In genomic region chr4:114409511-114409910, GRCm38 (mm10) we compare ENCODE assay signal across 11 mouse cellular contexts. TPM values are rescaled to one million over a fixed set of nuclear protein-coding genes. Genes with fewer than 3 reads are reported as not detected.
DNase-seq lines count a peak whose midpoint lies in the region; ATAC-seq and TF ChIP-seq lines count a peak whose summit lies in the region.
"Had no signal": no experiment of that assay in that cellular context is flagged by ENCODE, and none has a peak within 500 bp of the region (broad histone marks: within the 10 kb centered on the region; RNA-seq: fewer than 3 reads in every experiment).

No protein-coding gene starts in this region.

- no peak for ATAC-seq in forebrain, embryonic 12.5 days (ENCODE audit: low FRiP score)
- ATAC-seq in forebrain, embryonic 11.5 days (replicated peaks; ENCODE audit: low FRiP score), result no peak
- no peak for ATAC-seq in intestine, embryonic 14.5 days (replicated peaks; ENCODE audit: low FRiP score, low TSS enrichment, low read depth)
- ATAC-seq in intestine, embryonic 16.5 days, result no peak
- peak; percentile 73 for ATAC-seq in kidney, embryonic 15.5 days (replicated peaks; ENCODE audit: low FRiP score)
- ATAC-seq: forebrain, embryonic 15.5 days had no signal

- no peak overlapping the region for H3K27ac ChIP-seq in forebrain, embryonic 12.5 days
- H3K27ac ChIP-seq in forebrain, embryonic 11.5 days (ENCODE audit: low read depth, low read length), result no peak overlapping the region
- no peak overlapping the region for H3K27ac ChIP-seq in intestine, embryonic 14.5 days (ENCODE audit: low read depth)
- H3K27ac ChIP-seq in intestine, embryonic 16.5 days (ENCODE audit: low read length), result no peak overlapping the region
- peak overlapping the region; percentile 76 for H3K27ac ChIP-seq in kidney, embryonic 15.5 days
- H3K27ac ChIP-seq: forebrain, embryonic 15.5 days had no signal

- H3K27me3 ChIP-seq in forebrain, embryonic 12.5 days, result peaks cover 36% of the 10 kb centered on the region
- peaks cover 5% of the 10 kb centered on the region for H3K27me3 ChIP-seq in forebrain, embryonic 11.5 days (ENCODE audit: control insufficient read depth, insufficient read depth, low read length)
- H3K27me3 ChIP-seq in intestine, embryonic 14.5 days (replicated peaks; ENCODE audit: control insufficient read depth, insufficient read depth, low read length), result peaks cover 22% of the 10 kb centered on the region
- peaks cover 7% of the 10 kb centered on the region; the same call in 1 of the 2 replicates for H3K27me3 ChIP-seq in intestine, embryonic 16.5 days (replicated peaks; ENCODE audit: control insufficient read depth, insufficient read depth, low read length)
- peaks cover 65% of the 10 kb centered on the region for H3K27me3 ChIP-seq in E14TG2a.4 (ENCODE audit: insufficient read depth, low read length)
- H3K27me3 ChIP-seq in kidney, embryonic 15.5 days, result peaks cover 34% of the 10 kb centered on the region

- no peaks in the 10 kb centered on the region for H3K9me3 ChIP-seq in forebrain, embryonic 12.5 days
- no peaks in the 10 kb centered on the region for H3K9me3 ChIP-seq in forebrain, embryonic 11.5 days (ENCODE audit: control insufficient read depth, low read length)
- no peaks in the 10 kb centered on the region for H3K9me3 ChIP-seq in intestine, embryonic 14.5 days (ENCODE audit: control insufficient read depth, low read length)
- H3K9me3 ChIP-seq in intestine, embryonic 16.5 days (ENCODE audit: control insufficient read depth, low read length), result no peaks in the 10 kb centered on the region
- H3K9me3 ChIP-seq in E14TG2a.4 (ENCODE audit: low read length), result no peaks in the 10 kb centered on the region
- H3K9me3 ChIP-seq in kidney, embryonic 15.5 days (replicated peaks), result no peaks in the 10 kb centered on the region
- H3K9me3 ChIP-seq: forebrain, embryonic 15.5 days had no signal

- H3K4me2 ChIP-seq in forebrain, embryonic 12.5 days, result 0 out of 2 replicates have a peak overlapping the region, but pooled peaks have one; percentile 8
- no peak overlapping the region for H3K4me2 ChIP-seq in forebrain, embryonic 11.5 days (ENCODE audit: low read depth, low read length, severe bottlenecking)
- H3K4me2 ChIP-seq in intestine, embryonic 14.5 days (ENCODE audit: low read length), result no peak overlapping the region
- no peak overlapping the region for H3K4me2 ChIP-seq in intestine, embryonic 16.5 days (ENCODE audit: low read depth, low read length)
- H3K4me2 ChIP-seq in kidney, embryonic 15.5 days, result peak overlapping the region; percentile 97
- H3K4me2 ChIP-seq: forebrain, embryonic 15.5 days had no signal

- no peaks in the 10 kb centered on the region for H3K36me3 ChIP-seq in forebrain, embryonic 12.5 days (replicated peaks)
- H3K36me3 ChIP-seq in forebrain, embryonic 11.5 days (ENCODE audit: control insufficient read depth, insufficient read depth, low read length), result no peaks in the 10 kb centered on the region
- H3K36me3 ChIP-seq in intestine, embryonic 14.5 days (ENCODE audit: control insufficient read depth, insufficient read depth, low read length), result no peaks in the 10 kb centered on the region
- no peaks in the 10 kb centered on the region for H3K36me3 ChIP-seq in intestine, embryonic 16.5 days (ENCODE audit: control insufficient read depth, insufficient read depth, low read length)
- H3K36me3 ChIP-seq in E14TG2a.4 (ENCODE audit: insufficient read depth, low read length), result no peaks in the 10 kb centered on the region
- H3K36me3 ChIP-seq in kidney, embryonic 15.5 days, result no peaks in the 10 kb centered on the region
- H3K36me3 ChIP-seq: forebrain, embryonic 15.5 days had no signal

- H3K4me1 ChIP-seq in forebrain, embryonic 12.5 days, result peaks cover 40% of the 10 kb centered on the region
- peaks cover 13% of the 10 kb centered on the region for H3K4me1 ChIP-seq in forebrain, embryonic 11.5 days (replicated peaks; ENCODE audit: control insufficient read depth, insufficient read depth, low read length)
- peaks cover 16% of the 10 kb centered on the region for H3K4me1 ChIP-seq in intestine, embryonic 14.5 days (replicated peaks; ENCODE audit: control insufficient read depth, insufficient read depth, low read length)
- H3K4me1 ChIP-seq in intestine, embryonic 16.5 days (ENCODE audit: control insufficient read depth, insufficient read depth, low read length), result 0 out of 2 replicates have a peak, but pooled peaks cover 4% of the 10 kb centered on the region
- H3K4me1 ChIP-seq in E14TG2a.4 (replicated peaks; ENCODE audit: low read depth, low read length), result peaks cover 8% of the 10 kb centered on the region
- H3K4me1 ChIP-seq in kidney, embryonic 15.5 days, result peaks cover 59% of the 10 kb centered on the region

- no peak overlapping the region for H3K9ac ChIP-seq in forebrain, embryonic 12.5 days
- H3K9ac ChIP-seq in forebrain, embryonic 11.5 days (ENCODE audit: low read length), result no peak overlapping the region
- H3K9ac ChIP-seq in intestine, embryonic 14.5 days (ENCODE audit: low read length), result no peak overlapping the region
- H3K9ac ChIP-seq in intestine, embryonic 16.5 days (ENCODE audit: low read depth, low read length), result no peak overlapping the region
- no peak overlapping the region for H3K9ac ChIP-seq in kidney, embryonic 15.5 days
- H3K9ac ChIP-seq: forebrain, embryonic 15.5 days had no signal

- no peak for TF ChIP-seq CTCF in E14TG2a.4 (conservative IDR thresholded peaks at IDR 0.05; ENCODE audit: low read length)

- no peak overlapping the region for H3K4me3 ChIP-seq in forebrain, embryonic 12.5 days (replicated peaks)
- H3K4me3 ChIP-seq in forebrain, embryonic 11.5 days (ENCODE audit: low read depth, low read length), result no peak overlapping the region
- H3K4me3 ChIP-seq in intestine, embryonic 14.5 days (ENCODE audit: low read depth, low read length), result no peak overlapping the region
- H3K4me3 ChIP-seq in intestine, embryonic 16.5 days (ENCODE audit: low read length), result no peak overlapping the region
- 0 out of 2 replicates have a peak overlapping the region, but pooled peaks have one; percentile 23 for H3K4me3 ChIP-seq in E14TG2a.4 (replicated peaks; ENCODE audit: low read length)
- peak overlapping the region; percentile 24 for H3K4me3 ChIP-seq in kidney, embryonic 15.5 days (replicated peaks)
- H3K4me3 ChIP-seq: forebrain, embryonic 15.5 days had no signal

- DNase-seq in forebrain, embryonic 11.5 days (ENCODE audit: low spot score), result no peak
- peak; percentile 50 for DNase-seq in intestine, embryonic 14.5 days (ENCODE audit: low spot score)
- DNase-seq in cerebellum, postnatal 4 days (ENCODE audit: low spot score in 2 of 2), result no peak
- DNase-seq in spleen, adult 18-20 months, result no peak
- DNase-seq: adrenal gland, adult 2 months; right cerebral cortex, adult 18-20 months had no signal

RNA-seq across cellular contexts. Expression of gene Trabd2b, which starts 3.0 kb away (rescaled TPM):
- polyA plus RNA-seq in forebrain, embryonic 12.5 days (2016; fragmentation: Nextera tagmentation; extraction: Ambion mirVana), result 0.72 and 1.00 TPM in 2 replicates
- polyA plus RNA-seq in forebrain, embryonic 11.5 days (2014; fragmentation: Nextera tagmentation; extraction: Ambion mirVana), result 1.4 and 1.7 TPM in 2 replicates
- polyA plus RNA-seq in intestine, embryonic 14.5 days (2014; fragmentation: Nextera tagmentation; extraction: Ambion mirVana), result 0.52 and 0.72 TPM in 2 replicates
- 0.37 and 0.40 TPM in 2 replicates for polyA plus RNA-seq in intestine, embryonic 16.5 days (2015; fragmentation: Nextera tagmentation; extraction: Ambion mirVana)
- polyA plus RNA-seq in kidney, embryonic 15.5 days (2015; fragmentation: Nextera tagmentation; extraction: Ambion mirVana), result 4.9 TPM in 2 replicates

Comparison
In these comparisons a context has a peak if more than half of its experiments do, and no peak if none do; other contexts are left out.
1. H3K4me2 ChIP-seq: peak in forebrain, embryonic 12.5 days (single experiment) and kidney, embryonic 15.5 days (single experiment); none in forebrain, embryonic 11.5 days (single experiment), intestine, embryonic 14.5 days (single experiment) and intestine, embryonic 16.5 days (single experiment).
2. H3K4me3 ChIP-seq: peak in E14TG2a.4 (single experiment) and kidney, embryonic 15.5 days (single experiment); none in forebrain, embryonic 12.5 days (single experiment), forebrain, embryonic 11.5 days (single experiment), intestine, embryonic 14.5 days (single experiment) and intestine, embryonic 16.5 days (single experiment).